Mouse (Mus musculus) subcutaneous adipose tissue, adult 2 months (tissue): ENCODE data around the gene Mtg2. TPM values are rescaled to one million over a fixed set of nuclear protein-coding genes. Genes with fewer than 3 reads are reported as not detected.

ENCODE experiments used
- polyA plus RNA-seq: library from polyadenylated mRNA; depleted of rRNA; stranded (reverse); fragments of >200 nt; gene quantifications from 2 replicates; pipeline ENCODE4 v1.2.3, GENCODE M21; 2012; ENCODE audit warnings: low replicate concordance; rRNA removed

The Mtg2 gene
- polyA plus RNA-seq: 22.5 and 26.8 TPM in 2 replicates

GRCm38 (mm10) chr2:180070481-180071453 lies at the start of gene Mtg2:
Mtg2 (plus strand) TSS chr2:180070588.

GRCm38 (mm10) chr2:180024401-180025098 lies 45.8 kb upstream of the Mtg2 start, which contains the start of gene Lsm14b:
Lsm14b (plus strand) TSS chr2:180024987.

GRCm38 (mm10) chr2:180042256-180042857 lies 28.0 kb upstream of the Mtg2 start, which contains the start of the genes Psma7 and Ss18l1:
Psma7 (minus strand) TSS chr2:180042433.
Ss18l1 (plus strand) TSS chr2:180042509.

GRCm38 (mm10) chr2:180103978-180104658 lies 33.7 kb downstream of the Mtg2 start, which contains the start of gene Hrh3:
Hrh3 (minus strand) TSS chr2:180104488.

GRCm38 (mm10) chr2:180118661-180119438 lies 48.5 kb downstream of the Mtg2 start, which contains the start of gene Osbpl2:
Osbpl2 (plus strand) TSS chr2:180119306.

Other genes starting within 250 kb of the Mtg2 start
- gene Taf4, start 93.9 kb upstream of the Mtg2 start, polyA plus RNA-seq: 5.0 and 9.9 TPM in 2 replicates
- 26.9 and 51.0 TPM in 2 replicates for gene Lsm14b, start 45.6 kb upstream of the Mtg2 start, polyA plus RNA-seq
- 151 and 180 TPM in 2 replicates for gene Psma7, start 28.2 kb upstream of the Mtg2 start, polyA plus RNA-seq
- gene Ss18l1, start 28.1 kb upstream of the Mtg2 start, polyA plus RNA-seq: 6.6 and 8.6 TPM in 2 replicates
- gene Hrh3, start 33.9 kb downstream of the Mtg2 start, polyA plus RNA-seq: not detected in 2 replicates
- 28.5 and 35.1 TPM in 2 replicates for gene Osbpl2, start 48.7 kb downstream of the Mtg2 start, polyA plus RNA-seq
- gene Adrm1, start 100.9 kb downstream of the Mtg2 start, polyA plus RNA-seq: 113 and 131 TPM in 2 replicates
- 65.2 and 108 TPM in 2 replicates for gene Lama5, start 155.3 kb downstream of the Mtg2 start, polyA plus RNA-seq
- gene Rps21, start 186.8 kb downstream of the Mtg2 start, polyA plus RNA-seq: 1,598 and 4,384 TPM in 2 replicates
- gene Cables2, start 202.9 kb downstream of the Mtg2 start, polyA plus RNA-seq: 31.9 and 43.6 TPM in 2 replicates
- 1.9 TPM in 1 of 2 replicates, not detected in the other for gene Rbbp8nl, start 219.3 kb downstream of the Mtg2 start, polyA plus RNA-seq